Mouse (Mus musculus): Measurements from ENCODE around the gene Unc50.

Unc50 gene

GRCm38 (mm10) chr1:37448361-37449095 lies 18.6 kb downstream of the Unc50 start:
- ATAC-seq (ENCODE audit: low TSS enrichment) = no peak

DNA sequence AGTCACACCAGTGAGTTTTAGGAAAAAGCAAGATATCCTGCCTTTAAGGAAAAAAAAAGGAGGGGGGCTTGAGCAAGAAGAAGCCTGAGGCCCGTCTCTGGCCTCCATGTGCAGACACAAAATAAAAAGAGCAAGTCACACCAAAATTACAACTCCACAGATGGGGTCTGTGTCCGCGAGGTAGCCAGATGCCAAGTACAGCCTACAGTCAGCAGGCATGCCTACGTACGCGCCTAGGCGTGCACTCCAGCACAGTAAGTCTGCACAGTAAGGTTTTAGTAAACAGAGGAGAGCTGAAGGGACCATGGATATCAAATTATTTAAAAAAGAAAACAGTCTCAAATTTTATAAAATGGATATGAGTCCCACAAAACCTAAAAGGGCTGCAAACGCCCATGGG lies 21.3 kb downstream of the Unc50 start:
- peak; percentile 85; the same call in 1 of the 2 replicates for ATAC-seq (ENCODE audit: low TSS enrichment)

GRCm38 (mm10) chr1:37457546-37457945 lies 27.6 kb downstream of the Unc50 start:
- no peak for ATAC-seq (ENCODE audit: low TSS enrichment)

DNA sequence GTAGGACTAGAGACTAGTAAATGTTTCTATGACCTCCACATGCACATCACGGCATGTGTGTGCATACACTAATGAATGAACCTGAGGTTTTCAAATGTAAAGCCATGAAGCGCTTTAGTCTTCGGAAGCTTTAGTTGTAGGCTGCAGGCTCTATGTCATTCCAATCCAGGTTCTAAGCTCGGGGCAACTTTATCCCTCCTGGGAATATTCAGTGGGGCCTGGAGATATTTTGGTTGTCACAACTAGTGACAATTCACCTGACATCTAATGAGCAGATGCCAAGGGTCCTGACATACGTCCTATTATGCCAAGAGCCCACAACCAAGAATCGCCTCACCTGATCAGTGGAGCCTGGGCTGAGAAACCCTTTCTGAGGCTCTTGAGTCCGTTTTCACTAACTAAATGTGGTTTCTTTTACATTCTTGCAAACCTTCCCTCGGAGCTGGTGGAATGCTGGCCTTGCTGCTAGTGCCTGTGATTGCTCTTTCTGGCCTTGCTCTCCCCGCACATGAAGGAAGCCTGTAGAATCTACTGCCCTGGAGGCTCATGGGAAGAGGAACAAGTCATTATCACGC lies 35.0 kb downstream of the Unc50 start:
- no peak for ATAC-seq (ENCODE audit: low TSS enrichment)

DNA sequence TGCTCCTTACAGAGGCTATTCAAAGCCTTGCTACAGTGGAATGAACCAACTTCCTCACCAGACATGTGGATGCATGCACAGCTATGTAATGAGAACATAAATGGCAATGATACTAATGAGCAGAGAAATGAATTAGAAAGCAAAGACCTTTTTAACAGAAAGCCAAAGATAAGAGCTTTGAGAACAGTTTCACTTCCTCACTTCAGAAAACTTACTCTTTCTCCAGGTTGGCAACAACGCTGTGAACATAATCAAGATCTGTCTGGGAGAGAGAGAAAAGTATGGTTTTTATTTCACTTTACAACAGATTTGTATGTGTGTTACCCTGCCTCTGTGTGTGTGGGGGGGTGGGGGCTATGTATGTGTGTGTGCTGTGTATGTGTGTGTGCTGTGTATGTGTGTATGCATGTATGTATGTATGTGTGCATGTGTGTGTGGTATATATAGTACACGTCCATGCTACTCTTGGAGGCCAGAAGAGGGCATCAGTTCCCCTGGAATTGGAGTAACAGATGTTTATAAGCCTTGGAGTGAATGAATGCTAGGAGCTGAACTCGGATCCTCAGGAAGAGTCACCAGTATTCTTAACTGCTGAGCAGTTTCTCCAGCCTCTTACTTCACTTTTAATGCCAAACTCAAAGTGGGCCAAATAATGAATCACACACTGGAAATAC lies 36.5 kb downstream of the Unc50 start:
- no peak for ATAC-seq (ENCODE audit: low TSS enrichment)

GRCm38 (mm10) chr1:37467806-37468205 lies 37.9 kb downstream of the Unc50 start:
- ATAC-seq (ENCODE audit: low TSS enrichment) = no peak

GRCm38 (mm10) chr1:37469007-37469406 lies 39.1 kb downstream of the Unc50 start:
- no peak for ATAC-seq (ENCODE audit: low TSS enrichment)

DNA sequence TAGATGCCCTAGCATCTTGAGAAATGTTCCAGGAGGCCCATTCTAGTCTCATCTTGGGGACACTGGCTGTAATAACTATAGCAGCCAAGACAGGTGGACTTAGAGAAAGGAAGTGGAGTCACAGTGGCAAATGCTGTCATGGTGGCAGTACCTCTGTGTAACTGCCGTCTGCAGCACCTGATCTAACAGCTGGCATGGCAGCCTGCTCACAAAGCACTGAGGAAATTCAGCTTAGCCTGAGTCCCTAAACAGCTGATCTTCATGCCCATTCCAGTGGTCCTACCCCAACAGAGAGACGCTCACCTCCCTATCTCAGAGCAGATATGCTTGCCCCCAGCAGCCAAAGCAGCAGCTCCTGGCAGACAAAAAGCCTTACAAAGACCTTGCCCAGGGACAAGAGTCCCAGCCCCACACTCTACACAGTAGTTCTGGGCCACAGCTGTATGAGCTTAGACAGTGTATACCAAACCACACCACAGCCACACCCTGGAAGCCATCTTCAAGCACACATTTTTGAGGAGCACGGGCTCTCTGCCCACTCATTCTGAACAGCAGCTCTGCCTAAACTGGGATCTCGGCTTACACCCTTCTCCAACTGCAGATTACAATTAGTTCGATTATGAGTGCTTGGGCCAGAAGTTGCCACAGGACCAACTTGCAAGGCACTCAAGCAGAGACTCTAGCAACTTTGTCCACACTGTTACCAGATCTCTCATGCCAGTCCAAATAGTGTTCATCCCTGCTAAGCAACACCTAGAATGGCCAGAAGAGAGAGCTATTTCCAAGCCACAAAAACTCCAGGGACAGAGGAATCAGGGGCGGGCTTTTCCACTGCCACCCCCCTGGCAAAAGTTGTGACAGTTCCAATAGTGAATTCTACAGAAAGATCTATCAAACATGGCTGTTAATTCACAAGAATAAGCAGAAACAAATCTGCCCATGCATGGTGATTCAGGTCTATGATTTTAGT lies 41.5 kb downstream of the Unc50 start:
- peak; percentile 64; the same call in 1 of the 2 replicates for ATAC-seq (ENCODE audit: low TSS enrichment)

DNA sequence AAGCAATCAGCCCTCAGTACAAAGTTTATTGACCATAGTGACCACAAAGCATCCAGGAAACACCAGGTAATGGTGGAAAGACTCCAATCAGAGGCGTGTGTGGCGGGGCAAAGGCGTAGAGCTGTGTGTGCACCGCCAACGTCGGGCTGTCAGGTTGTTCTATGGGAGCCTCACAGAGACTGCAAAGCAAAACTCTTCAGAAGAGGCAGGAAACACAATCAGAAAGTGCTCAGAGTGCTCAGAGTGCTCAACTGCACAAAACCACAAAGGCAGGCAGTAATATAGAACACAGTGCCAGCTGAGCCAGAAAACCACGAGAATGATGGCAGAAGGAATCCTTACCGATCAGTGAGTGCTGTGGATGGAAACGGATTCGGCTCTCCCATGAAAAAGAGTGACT lies 43.3 kb downstream of the Unc50 start:
- ATAC-seq (ENCODE audit: low TSS enrichment) = no peak

- no peak for ATAC-seq (ENCODE audit: low TSS enrichment)
Observed at GRCm38 (mm10) chr1:37474046-37474445, 44.1 kb downstream of the Unc50 start.

DNA sequence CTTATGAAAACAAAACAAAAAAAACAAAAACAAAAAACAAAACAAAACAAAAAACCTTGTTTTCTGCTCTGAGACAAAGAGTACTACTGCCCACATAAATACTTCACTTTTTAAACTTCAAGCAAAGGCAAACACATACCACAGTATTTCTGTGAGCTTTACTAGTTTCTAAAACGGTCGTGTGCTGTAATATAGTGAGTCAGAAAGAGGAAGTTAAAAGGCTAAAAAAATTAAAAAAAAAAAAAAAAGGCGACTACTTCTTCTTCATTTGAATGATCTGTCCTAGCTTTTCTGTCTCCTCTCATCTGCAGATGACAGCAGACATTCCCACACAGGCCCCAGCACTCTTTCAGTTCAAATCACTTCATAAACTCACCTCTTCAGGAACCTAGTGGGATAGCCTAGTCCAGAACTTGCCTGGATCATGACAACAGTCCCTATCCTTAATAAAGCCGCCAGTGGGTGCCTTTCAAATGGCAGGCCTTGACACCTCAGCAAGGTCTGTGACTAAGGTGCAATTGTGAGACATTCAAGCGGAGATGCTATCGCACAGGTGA lies 44.8 kb downstream of the Unc50 start:
- ATAC-seq (ENCODE audit: low TSS enrichment) = peak; percentile 42; the same call in 1 of the 2 replicates

DNA sequence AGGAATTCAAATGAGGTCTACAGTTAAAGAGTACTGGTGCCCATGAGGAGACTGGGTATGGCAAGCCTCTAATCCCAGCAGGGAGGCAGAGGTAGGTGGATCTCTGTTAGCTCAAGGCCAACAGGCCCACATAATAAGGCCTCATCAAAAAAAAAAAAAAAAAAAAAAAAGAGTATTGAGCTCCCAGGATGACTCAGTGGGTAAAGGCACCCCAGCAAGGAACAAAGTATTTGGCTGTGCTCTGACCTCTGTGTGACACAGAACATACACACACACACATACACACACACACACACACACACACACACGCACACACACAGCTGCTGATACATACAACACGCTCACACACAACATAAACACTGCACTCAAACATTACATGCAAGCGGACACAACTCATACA lies 45.4 kb downstream of the Unc50 start:
- no peak for ATAC-seq (ENCODE audit: low TSS enrichment)

DNA sequence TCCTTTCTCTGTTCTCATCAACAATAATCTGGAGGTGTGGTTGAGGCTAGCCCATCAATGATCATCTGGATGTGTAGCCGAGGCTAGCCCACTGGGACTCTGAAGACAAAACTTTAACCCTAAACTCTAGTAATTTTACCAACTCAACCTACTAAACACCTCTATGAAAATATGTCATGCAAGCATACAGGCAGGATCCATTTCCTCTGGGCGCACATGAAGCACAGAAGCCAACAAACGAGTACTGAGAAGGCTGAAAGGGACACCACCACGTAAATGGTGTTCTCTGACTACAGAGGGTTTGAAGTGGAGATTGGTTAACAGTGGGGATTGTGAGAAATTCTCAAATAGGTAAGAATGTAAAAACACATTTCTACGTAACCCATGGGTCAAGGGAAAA lies 47.3 kb downstream of the Unc50 start:
- no peak for ATAC-seq (ENCODE audit: low TSS enrichment)

GRCm38 (mm10) chr1:37477928-37478327 lies 48.0 kb downstream of the Unc50 start:
- no peak for ATAC-seq (ENCODE audit: low TSS enrichment)

- ATAC-seq (ENCODE audit: low TSS enrichment) = no peak
Observed at GRCm38 (mm10) chr1:37478416-37478815, 48.5 kb downstream of the Unc50 start.

DNA sequence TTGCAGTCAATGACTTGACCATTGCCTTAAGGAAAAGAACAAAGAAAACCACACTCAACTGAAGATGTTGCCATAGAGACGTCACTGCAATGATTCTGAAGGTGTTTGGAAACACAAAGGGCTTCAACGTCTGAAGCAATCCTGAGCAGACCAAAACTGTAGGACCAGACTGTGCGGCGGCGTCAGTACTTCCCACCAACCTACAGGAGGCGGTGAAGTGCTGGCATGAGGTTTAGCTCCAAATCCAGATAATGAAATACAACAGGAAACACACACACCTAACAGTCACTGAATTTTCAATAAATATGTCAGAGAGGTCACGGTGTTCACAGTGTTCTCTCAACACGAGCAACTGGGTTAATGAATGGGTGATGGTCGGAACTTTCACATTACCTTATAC lies 49.1 kb downstream of the Unc50 start:
- no peak; the same call in 1 of the 2 replicates for ATAC-seq (ENCODE audit: low TSS enrichment)

DNA sequence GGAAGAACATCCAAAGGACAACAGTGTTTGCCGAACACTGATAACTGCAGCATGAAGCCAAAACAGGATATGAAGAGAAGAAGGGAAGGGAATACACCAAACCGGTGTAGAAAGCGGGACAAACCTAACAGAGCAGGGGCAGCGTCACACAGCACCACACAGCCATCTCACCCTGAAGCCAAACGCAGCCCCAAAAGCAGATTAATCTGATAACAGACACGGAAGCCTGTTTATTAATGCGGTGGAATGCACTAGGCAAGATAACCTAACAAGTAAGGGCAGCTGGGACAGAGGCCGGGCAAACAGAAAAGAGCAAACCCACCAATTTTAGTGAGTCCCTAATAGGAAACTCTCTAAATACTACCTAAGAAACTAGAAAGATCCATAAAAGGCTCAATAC lies 49.8 kb downstream of the Unc50 start:
- ATAC-seq (ENCODE audit: low TSS enrichment) = no peak

- ATAC-seq (ENCODE audit: low TSS enrichment) = no peak
Observed at GRCm38 (mm10) chr1:37480731-37481130, 50.8 kb downstream of the Unc50 start.

DNA sequence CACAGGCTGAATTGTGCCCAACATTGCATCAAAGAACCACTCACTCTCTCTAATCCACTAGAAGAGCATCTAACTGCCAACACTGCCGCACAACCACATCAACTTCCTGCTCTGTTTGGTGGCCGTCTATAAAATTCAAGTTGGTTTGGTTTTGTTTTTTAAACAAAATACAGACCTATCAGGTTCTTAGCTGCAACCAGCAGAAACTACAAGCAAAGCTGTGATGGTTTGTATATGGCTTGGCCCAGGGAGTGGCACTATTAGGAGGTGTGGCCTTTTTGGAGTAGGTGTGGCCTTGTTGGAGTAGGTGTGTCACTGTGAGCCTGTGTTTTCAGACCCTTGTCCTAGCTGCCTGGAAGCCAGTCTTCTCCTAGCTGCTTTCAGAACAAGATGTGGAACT lies 51.4 kb downstream of the Unc50 start:
- no peak for ATAC-seq (ENCODE audit: low TSS enrichment)

- ATAC-seq (ENCODE audit: low TSS enrichment) = no peak
Observed at GRCm38 (mm10) chr1:37484612-37485011, 54.7 kb downstream of the Unc50 start.

GRCm38 (mm10) chr1:37486439-37486838 lies 56.5 kb downstream of the Unc50 start:
- ATAC-seq (ENCODE audit: low TSS enrichment) = no peak

DNA sequence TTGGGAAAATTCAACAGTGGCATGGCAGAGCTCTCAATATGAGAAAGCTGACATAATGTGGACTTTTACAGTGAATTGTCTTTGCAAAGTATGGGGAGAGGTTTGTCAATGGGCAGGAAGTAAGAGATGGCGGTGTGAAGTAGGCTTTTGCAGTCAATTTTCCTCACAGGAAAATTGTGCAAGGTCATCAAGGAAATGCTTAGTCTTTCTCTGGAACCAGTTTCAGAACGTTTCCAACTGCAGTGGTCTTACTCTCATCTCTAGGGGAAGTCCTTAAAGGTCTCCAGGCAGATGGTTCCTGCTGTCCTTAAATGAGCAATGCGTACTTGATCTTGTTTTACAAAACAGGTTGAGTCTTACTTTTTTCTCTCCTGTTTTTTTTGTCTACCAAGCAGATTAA lies 57.1 kb downstream of the Unc50 start:
- ATAC-seq (ENCODE audit: low TSS enrichment) = no peak
